16 mouse cellular contexts compared by ENCODE assay signal in genomic region chr13:94513157-94513767, GRCm38 (mm10).
DNase-seq lines count a peak whose midpoint lies in the region; ATAC-seq and TF ChIP-seq lines count a peak whose summit lies in the region.
"Had no signal": no experiment of that assay in that cellular context is flagged by ENCODE, and none has a peak within 500 bp of the region (broad histone marks: within the 10 kb centered on the region; RNA-seq: fewer than 3 reads in every experiment).

No protein-coding gene starts in this region.

- TF ChIP-seq EP300 in liver, embryonic 14.5 days (IDR thresholded peaks at IDR 0.05; ENCODE audit: low read depth): peak; percentile 35

- TF ChIP-seq CTCF in liver, embryonic 14.5 days (IDR thresholded peaks at IDR 0.05; ENCODE audit: low read depth): no peak

- no peak overlapping the region for H3K4me3 ChIP-seq in heart, embryonic 10.5 days
- H3K4me3 ChIP-seq in midbrain, embryonic 10.5 days: no peak overlapping the region
- H3K4me3 ChIP-seq in midbrain, embryonic 14.5 days (replicated peaks; ENCODE audit: low read depth, low read length): no peak overlapping the region
- H3K4me3 ChIP-seq in liver, embryonic 14.5 days (ENCODE audit: insufficient read depth in 1 of 2, low read depth in 2 of 2, low read length in 2 of 2): no peak overlapping the region
- H3K4me3 ChIP-seq: neural tube, embryonic 12.5 days had no signal

- peaks cover 39% of the 10 kb centered on the region for H3K4me1 ChIP-seq in heart, embryonic 10.5 days
- peaks cover 12% of the 10 kb centered on the region for H3K4me1 ChIP-seq in midbrain, embryonic 10.5 days
- no peaks in the 10 kb centered on the region for H3K4me1 ChIP-seq in midbrain, embryonic 14.5 days (ENCODE audit: control insufficient read depth, insufficient read depth, low read length)
- H3K4me1 ChIP-seq in liver, embryonic 14.5 days (replicated peaks; ENCODE audit: control insufficient read depth in 2 of 2, insufficient read depth in 2 of 2, low read length in 1 of 2): peaks cover 8 to 29% of the 10 kb centered on the region in 2 experiments

- H3K27ac ChIP-seq in heart, embryonic 10.5 days: peak overlapping the region; percentile 67
- 0 out of 2 replicates have a peak overlapping the region, but pooled peaks have one; percentile 9 for H3K27ac ChIP-seq in midbrain, embryonic 10.5 days (replicated peaks)
- no peak overlapping the region for H3K27ac ChIP-seq in midbrain, embryonic 14.5 days (replicated peaks; ENCODE audit: low read depth, low read length)
- peak overlapping the region; percentile 30 for H3K27ac ChIP-seq in liver, embryonic 14.5 days
- H3K27ac ChIP-seq: neural tube, embryonic 12.5 days had no signal

- no peaks in the 10 kb centered on the region for H3K27me3 ChIP-seq in heart, embryonic 10.5 days (ENCODE audit: insufficient read depth, poor library complexity, severe bottlenecking)
- H3K27me3 ChIP-seq in midbrain, embryonic 10.5 days (ENCODE audit: low read depth, poor library complexity, severe bottlenecking): no peaks in the 10 kb centered on the region
- H3K27me3 ChIP-seq in midbrain, embryonic 14.5 days (ENCODE audit: control insufficient read depth, insufficient read depth, low read length): no peaks in the 10 kb centered on the region
- H3K27me3 ChIP-seq in liver, embryonic 14.5 days (ENCODE audit: control insufficient read depth, insufficient read depth, low read length): no peaks in the 10 kb centered on the region
- H3K27me3 ChIP-seq: CH12.LX; neural tube, embryonic 12.5 days; Patski had no signal

- no peaks in the 10 kb centered on the region for H3K9me3 ChIP-seq in heart, embryonic 10.5 days
- H3K9me3 ChIP-seq in midbrain, embryonic 10.5 days (replicated peaks): no peaks in the 10 kb centered on the region
- no peaks in the 10 kb centered on the region for H3K9me3 ChIP-seq in midbrain, embryonic 14.5 days (ENCODE audit: control insufficient read depth, low read length)
- no peaks in the 10 kb centered on the region for H3K9me3 ChIP-seq in liver, embryonic 14.5 days (ENCODE audit: control insufficient read depth, low read length)
- H3K9me3 ChIP-seq: neural tube, embryonic 12.5 days had no signal

- 29% methylated on average over 10 of the region's 10 CpGs for WGBS in heart, embryonic 10.5 days
- WGBS in midbrain, embryonic 10.5 days: 83% methylated on average over 10 of the region's 10 CpGs
- 79% methylated on average over 10 of the region's 10 CpGs for WGBS in midbrain, embryonic 14.5 days
- 11% methylated on average over 10 of the region's 10 CpGs for WGBS in liver, embryonic 14.5 days (ENCODE audit: insufficient replicate concordance)

- H3K4me2 ChIP-seq in midbrain, embryonic 14.5 days (ENCODE audit: low read length): no peak overlapping the region
- H3K4me2 ChIP-seq in liver, embryonic 14.5 days (ENCODE audit: low read depth): no peak overlapping the region; the same call in none of the 2 replicates
- H3K4me2 ChIP-seq: neural tube, embryonic 12.5 days had no signal

- no peak for ATAC-seq in midbrain, embryonic 14.5 days (ENCODE audit: low FRiP score, low TSS enrichment)
- peak; percentile 87 for ATAC-seq in liver, embryonic 14.5 days (ENCODE audit: insufficient read depth)
- ATAC-seq: activated CD4-positive, CD25-positive, alpha-beta regulatory T cell, adult 4 months; inflammation-experienced regulatory T-cells, adult 6 months; Patski had no signal

- H3K36me3 ChIP-seq in heart, embryonic 10.5 days: peaks cover 2% of the 10 kb centered on the region; the same call in 1 of the 2 replicates
- H3K36me3 ChIP-seq in midbrain, embryonic 10.5 days: peaks cover 10% of the 10 kb centered on the region
- no peaks in the 10 kb centered on the region for H3K36me3 ChIP-seq in midbrain, embryonic 14.5 days (ENCODE audit: control insufficient read depth, insufficient read depth, low read length)
- no peaks in the 10 kb centered on the region for H3K36me3 ChIP-seq in liver, embryonic 14.5 days (replicated peaks; ENCODE audit: control insufficient read depth, insufficient read depth, low read depth)

- no peak overlapping the region for H3K9ac ChIP-seq in midbrain, embryonic 14.5 days (replicated peaks; ENCODE audit: low read length)
- 0 out of 2 replicates have a peak overlapping the region, but pooled peaks have one; percentile 13 for H3K9ac ChIP-seq in liver, embryonic 14.5 days (replicated peaks)
- H3K9ac ChIP-seq: neural tube, embryonic 12.5 days had no signal

- DNase-seq in heart, embryonic 10.5 days (ENCODE audit: low spot score): peak; percentile 88
- no peak for DNase-seq in heart, adult 9 months (ENCODE audit: low spot score in 2 of 2)
- no peak for DNase-seq in midbrain, embryonic 10.5 days (ENCODE audit: low spot score)
- DNase-seq in midbrain, embryonic 14.5 days: no peak
- DNase-seq in liver, embryonic 14.5 days (ENCODE audit: low read depth in 3 of 3, low spot score in 3 of 3): peak; percentile 47 to 57 (median 53)
- no peak for DNase-seq in kidney, postnatal 14 days
- no peak for DNase-seq in urinary bladder, postnatal 36 days (ENCODE audit: low spot score in 2 of 2)
- DNase-seq: adrenal gland, postnatal 14 days; cerebellum, adult 2 months; kidney, adult 8-10 months; lung, postnatal 10 days had no signal

Comparison
In these comparisons a context has a peak if more than half of its experiments do, and no peak if none do; other contexts are left out.
1. DNase-seq: peak in heart, embryonic 10.5 days (single experiment) and liver, embryonic 14.5 days (3 of 3); none in heart, adult 9 months (0 of 2), midbrain, embryonic 10.5 days (single experiment), midbrain, embryonic 14.5 days (single experiment), kidney, postnatal 14 days (single experiment) and urinary bladder, postnatal 36 days (0 of 2).